Mouse (Mus musculus): ENCODE measurements at regions not wholly inside any gene's neighbourhood (a gene's known extent, or its start where the extent isn't known, plus 50 kb on each side); places are given as distances from the start of the nearest gene placed in this dataset.

- TF ChIP-seq POLR2A (IDR thresholded peaks at IDR 0.05; ENCODE audit: insufficient read length, low read depth) (no peak), MYOG (IDR thresholded peaks at IDR 0.05; ENCODE audit: control insufficient read depth in 1 of 3, insufficient read depth in 1 of 3, insufficient read length in 2 of 3, low read depth in 2 of 3) (no peak), USF1 (IDR thresholded peaks at IDR 0.05; ENCODE audit: low read depth) (no peak), SRF (IDR thresholded peaks at IDR 0.05; ENCODE audit: control insufficient read depth, insufficient read length, low read depth) (no peak)
These were observed 445.1 kb upstream of the Meis1 start for GRCm38 (mm10) chr11:19463730-19464358.
